Mouse (Mus musculus) spleen, adult 2 months (tissue): ENCODE measurements around the gene Col12a1. TPM values are rescaled to one million over a fixed set of nuclear protein-coding genes. Genes with fewer than 3 reads are reported as not detected.

Source experiments
- DNase-seq, 2 experiments: peaks; one replicate each; pipeline versions ENCODE4 v3.0.0 to v3.0.0-alpha.2; 2012 to 2021; ENCODE audit warnings: low spot score in 2 of 2, low read depth in 1 of 2
- H3K27ac ChIP-seq: fragments of 200-500 bp; 2 replicates; pipeline ENCODE4 v1.5.1; 2012; ENCODE audit warnings: low read length, inconsistent platforms; ENCODE audit not compliant: insufficient read depth
- H3K27me3 ChIP-seq: fragments of 200-500 bp; 2 replicates; pipeline ENCODE4 v1.6.1; 2012; ENCODE audit warnings: mild to moderate bottlenecking, moderate library complexity, low read length, inconsistent platforms; ENCODE audit not compliant: control insufficient read depth, insufficient read depth
- H3K36me3 ChIP-seq: fragments of 200-500 bp; 2 replicates; pipeline ENCODE4 v1.6.1; 2012; ENCODE audit warnings: mild to moderate bottlenecking, low read length, inconsistent platforms; ENCODE audit not compliant: control insufficient read depth, insufficient read depth
- H3K4me1 ChIP-seq: fragments of 200-500 bp; 2 replicates; pipeline ENCODE4 v1.6.1; 2011; ENCODE audit warnings: inconsistent platforms; ENCODE audit not compliant: control insufficient read depth, insufficient read depth, insufficient read length
- H3K4me3 ChIP-seq: fragments of 200-500 bp; 2 replicates; pipeline ENCODE4 v1.5.1; 2011; ENCODE audit warnings: mild to moderate bottlenecking, inconsistent platforms; ENCODE audit not compliant: insufficient read depth, insufficient read length; ENCODE audit errors: extremely low read depth
- CTCF ChIP-seq: fragments of 200-500 bp; IDR thresholded peaks from 2 replicates; pipeline ENCODE4 v1.5.1; 2011; ENCODE audit warnings: mild to moderate bottlenecking, inconsistent platforms; ENCODE audit not compliant: insufficient read depth, insufficient read length, insufficient replicate concordance; ENCODE audit errors: extremely low read depth
- POLR2A ChIP-seq: fragments of 200-500 bp; IDR thresholded peaks from 2 replicates; pipeline ENCODE4 v1.6.1; 2011; ENCODE audit warnings: low read depth, low read length, inconsistent platforms
- WGBS: fragments of 180-500 bp; shearing (Covaris S2); methylation state at CpG from one replicate; pipeline ENCODE4 v1.1.7; 2018; 5-methylcytosine and 5-hydroxymethylcytosine counted together
- polyA plus RNA-seq: library from polyadenylated mRNA; depleted of rRNA; stranded (reverse); fragments of >200 nt; gene quantifications from 2 replicates; pipeline ENCODE4 v1.2.3, GENCODE M21; 2012

Gene Col12a1
- polyA plus RNA-seq, 1 experiment = 3.2 TPM

DNA sequence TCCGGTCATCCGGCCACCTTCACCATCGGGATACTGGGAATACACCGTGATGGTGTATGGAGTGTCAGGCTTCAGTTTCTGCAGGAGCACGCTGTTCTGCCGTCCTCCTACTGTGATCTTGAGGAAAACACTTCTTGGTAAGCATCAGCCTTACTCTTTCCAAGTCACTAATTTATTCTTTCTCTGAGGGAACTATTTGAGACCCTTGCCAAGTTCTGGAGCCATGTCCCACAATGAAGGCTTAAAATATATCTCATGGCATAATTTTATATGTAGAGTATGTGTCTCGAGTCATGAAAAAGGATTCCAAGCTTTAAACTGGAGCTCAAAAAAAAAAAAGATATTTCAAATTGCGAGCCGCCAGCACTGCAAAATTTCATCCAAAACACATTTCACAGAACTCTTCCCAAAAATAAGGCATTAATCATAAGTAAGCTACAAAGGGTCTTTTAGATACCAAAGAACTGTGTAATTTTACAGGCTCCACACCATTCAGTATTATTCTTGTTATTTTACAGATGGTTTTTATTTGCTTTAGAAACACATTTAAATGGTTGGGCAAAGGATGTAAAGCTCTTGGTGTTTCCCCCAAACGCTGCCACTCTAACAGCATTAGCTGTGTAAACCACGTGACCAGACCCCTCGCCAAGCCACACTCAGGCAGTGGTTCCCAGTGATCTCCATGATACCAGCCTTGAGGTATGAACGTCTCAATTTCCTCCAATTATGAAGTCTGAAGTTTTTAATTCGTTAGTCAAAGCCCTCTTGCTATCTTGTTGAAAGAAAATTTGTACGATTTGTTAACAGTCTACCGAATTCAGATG, 65.1 kb downstream of the Col12a1 start:
- WGBS = 90% methylated on average over 16 of the region's 16 CpGs
- H3K27me3 ChIP-seq = no peaks in the 10 kb centered on the region
- H3K4me1 ChIP-seq = no peaks in the 10 kb centered on the region
- no peak overlapping the region for H3K4me3 ChIP-seq
- no peak overlapping the region for H3K27ac ChIP-seq
- TF ChIP-seq POLR2A = no peak
- TF ChIP-seq CTCF = no peak
- DNase-seq = no peak
- H3K36me3 ChIP-seq = no peaks in the 10 kb centered on the region

- no peak for DNase-seq
- no peak overlapping the region for H3K4me3 ChIP-seq
- WGBS = 87% methylated on average over 9 of the region's 9 CpGs
- H3K27me3 ChIP-seq = no peaks in the 10 kb centered on the region
- TF ChIP-seq CTCF = no peak
- TF ChIP-seq POLR2A = no peak
- H3K4me1 ChIP-seq = no peaks in the 10 kb centered on the region
- no peak overlapping the region for H3K27ac ChIP-seq
- H3K36me3 ChIP-seq = no peaks in the 10 kb centered on the region
Measured at GRCm38 (mm10) chr9:79648587-79648986, 70.0 kb downstream of the Col12a1 start.

- TF ChIP-seq CTCF = no peak
Measured at GRCm38 (mm10) chr9:79645757-79646156, 72.9 kb downstream of the Col12a1 start.

GRCm38 (mm10) chr9:79639430-79640090, 79.1 kb downstream of the Col12a1 start:
- 65% methylated on average over 11 of the region's 11 CpGs for WGBS
- no peak for DNase-seq

More at GRCm38 (mm10) chr9:79645757-79646156, 72.9 kb downstream of the Col12a1 start:
- Histone ChIP-seq H3K27ac (no peak overlapping the region), H3K36me3 (no peaks in the 10 kb centered on the region), H3K27me3 (no peaks in the 10 kb centered on the region), H3K4me1 (no peaks in the 10 kb centered on the region), H3K4me3 (no peak overlapping the region)
- no peak for DNase-seq
- 86% methylated on average over 3 of the region's 3 CpGs for WGBS

GRCm38 (mm10) chr9:79637879-79638278, 80.8 kb downstream of the Col12a1 start:
- Histone ChIP-seq H3K4me3 (no peak overlapping the region), H3K36me3 (no peaks in the 10 kb centered on the region), H3K4me1 (no peaks in the 10 kb centered on the region), H3K27me3 (no peaks in the 10 kb centered on the region), H3K27ac (no peak overlapping the region)
- 81% methylated on average over 4 of the region's 4 CpGs for WGBS
- DNase-seq = no peak
- TF ChIP-seq CTCF = no peak
- TF ChIP-seq POLR2A = no peak

More at GRCm38 (mm10) chr9:79639430-79640090, 79.1 kb downstream of the Col12a1 start:
- no peak overlapping the region for H3K27ac ChIP-seq
- no peak overlapping the region for H3K4me3 ChIP-seq
- no peak for TF ChIP-seq CTCF
- no peak for TF ChIP-seq POLR2A
- H3K4me1 ChIP-seq = no peaks in the 10 kb centered on the region
- no peaks in the 10 kb centered on the region for H3K27me3 ChIP-seq
- H3K36me3 ChIP-seq = no peaks in the 10 kb centered on the region

- H3K4me1 ChIP-seq = no peaks in the 10 kb centered on the region
- TF ChIP-seq POLR2A (no peak), CTCF (no peak)
- WGBS = 85% methylated on average over 1 of the region's 1 CpGs
Measured at GRCm38 (mm10) chr9:79634076-79634475, 84.6 kb downstream of the Col12a1 start.

DNA sequence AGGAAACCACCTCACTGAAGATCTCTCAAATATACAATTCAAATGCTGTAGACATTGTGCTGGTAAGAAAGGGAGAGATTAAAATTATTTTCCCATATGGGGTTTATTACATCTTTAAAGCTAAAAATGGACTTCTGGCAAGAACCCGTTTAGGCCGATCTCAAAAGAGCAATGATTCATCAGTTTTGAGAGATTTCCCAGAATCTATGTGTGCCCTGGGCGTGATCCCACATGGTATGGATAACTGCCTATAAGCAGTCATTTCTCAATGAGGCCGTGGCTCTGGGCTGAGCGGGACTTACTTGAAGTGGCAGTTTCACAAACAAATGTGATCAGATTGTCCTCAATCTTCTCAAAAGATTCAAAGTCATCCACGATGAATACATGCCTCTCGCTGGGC, 87.4 kb downstream of the Col12a1 start:
- 89% methylated on average over 7 of the region's 7 CpGs for WGBS

More at GRCm38 (mm10) chr9:79634076-79634475, 84.6 kb downstream of the Col12a1 start:
- no peak overlapping the region for H3K4me3 ChIP-seq
- H3K27ac ChIP-seq = no peak overlapping the region
- no peaks in the 10 kb centered on the region for H3K36me3 ChIP-seq
- H3K27me3 ChIP-seq = no peaks in the 10 kb centered on the region
- DNase-seq = no peak

More for the DNA sequence above, 87.4 kb downstream of the Col12a1 start:
- H3K4me1 ChIP-seq = no peaks in the 10 kb centered on the region
- H3K27me3 ChIP-seq = no peaks in the 10 kb centered on the region
- no peaks in the 10 kb centered on the region for H3K36me3 ChIP-seq
- DNase-seq = no peak
- no peak for TF ChIP-seq POLR2A
- no peak for TF ChIP-seq CTCF
- H3K4me3 ChIP-seq = no peak overlapping the region
- H3K27ac ChIP-seq = no peak overlapping the region
